In the genomic region with DNA sequence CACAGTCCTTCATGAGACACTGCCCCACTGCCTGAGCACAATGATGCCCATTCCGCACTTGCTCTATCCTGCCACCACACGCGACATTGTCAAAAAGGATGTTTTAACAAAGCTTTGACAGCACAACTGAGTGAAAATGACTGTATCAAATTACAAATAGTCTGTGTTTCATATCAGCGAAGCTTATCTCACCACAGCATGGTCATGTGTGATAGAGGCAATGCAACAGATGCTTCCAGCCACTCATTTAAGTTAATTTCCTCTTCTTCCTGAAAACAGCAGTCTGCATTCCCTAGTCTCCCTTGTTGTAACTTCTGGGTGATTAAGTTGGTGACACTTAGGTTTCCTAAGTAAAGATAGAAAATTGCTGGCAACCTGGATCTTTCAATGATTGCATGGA, we compare ENCODE assay signal across 24 mouse cellular contexts. TPM values are rescaled to one million over a fixed set of nuclear protein-coding genes. Genes with fewer than 3 reads are reported as not detected.
A peak's percentile ranks its signal among the peaks of the same experiment; 100 is the strongest.
DNase-seq lines count a peak whose midpoint lies in the region; ATAC-seq and TF ChIP-seq lines count a peak whose summit lies in the region.
"Had no signal": no experiment of that assay in that cellular context is flagged by ENCODE, and none has a peak within 500 bp of the region (broad histone marks: within the 10 kb centered on the region; RNA-seq: fewer than 3 reads in every experiment).

No protein-coding gene starts in this region.

- no peaks in the 10 kb centered on the region for H3K36me3 ChIP-seq in midbrain, embryonic 11.5 days (ENCODE audit: control insufficient read depth, insufficient read depth, low read length)
- H3K36me3 ChIP-seq in midbrain, postnatal 0 days (ENCODE audit: insufficient read depth, low read length) = no peaks in the 10 kb centered on the region
- H3K36me3 ChIP-seq in MEL (ENCODE audit: control insufficient read depth in 1 of 2, insufficient read depth in 2 of 2, low read length in 2 of 2) = peaks cover 7 to 30% of the 10 kb centered on the region in 2 experiments

- ATAC-seq in midbrain, embryonic 11.5 days (ENCODE audit: low FRiP score) = no peak
- no peak for ATAC-seq in midbrain, postnatal 0 days (ENCODE audit: low FRiP score)
- ATAC-seq in megakaryocyte-erythroid progenitor cell, adult 5-6 weeks (replicated peaks; ENCODE audit: low FRiP score, low TSS enrichment, poor library complexity, severe bottlenecking) = 0 out of 2 replicates have a peak, but pooled peaks have one; percentile 35
- ATAC-seq: activated CD4-positive, CD25-positive, alpha-beta regulatory T cell, adult 4 months; forebrain, embryonic 14.5 days; forebrain, embryonic 16.5 days; Patski had no signal

- no peak overlapping the region for H3K27ac ChIP-seq in midbrain, embryonic 11.5 days (ENCODE audit: low read depth, low read length)
- H3K27ac ChIP-seq in midbrain, postnatal 0 days (ENCODE audit: low read depth, low read length) = no peak overlapping the region
- no peak overlapping the region for H3K27ac ChIP-seq in MEL (ENCODE audit: control insufficient read depth, low read depth, low read length)
- H3K27ac ChIP-seq: embryonic facial prominence, embryonic 13.5 days; embryonic facial prominence, embryonic 15.5 days; forebrain, embryonic 10.5 days; forebrain, embryonic 12.5 days had no signal

- H3K79me2 ChIP-seq in MEL (ENCODE audit: control insufficient read depth, insufficient read depth, low read length, poor library complexity) = no peaks in the 10 kb centered on the region

- peaks cover 10% of the 10 kb centered on the region; the same call in 1 of the 2 replicates for H3K4me1 ChIP-seq in midbrain, embryonic 11.5 days (ENCODE audit: control insufficient read depth, insufficient read depth, low read length)
- H3K4me1 ChIP-seq in midbrain, postnatal 0 days (ENCODE audit: insufficient read depth, low read length) = no peaks in the 10 kb centered on the region
- H3K4me1 ChIP-seq in MEL (ENCODE audit: control insufficient read depth in 1 of 2, insufficient read depth in 2 of 2, low read length in 2 of 2) = peaks cover 11 to 18% of the 10 kb centered on the region in 2 experiments
- H3K4me1 ChIP-seq: embryonic facial prominence, embryonic 15.5 days had no signal

- peak; percentile 17 for DNase-seq in midbrain, embryonic 11.5 days (ENCODE audit: low spot score, missing footprints)
- DNase-seq in midbrain, postnatal 0 days (ENCODE audit: low spot score) = no peak
- DNase-seq in MEL (ENCODE audit: low read depth, low spot score) = peak; percentile 74
- DNase-seq in gastrocnemius, postnatal 14 days = no peak
- no peak for DNase-seq in heart, adult 8-10 months (ENCODE audit: low spot score)
- DNase-seq: adrenal gland, adult 8-10 months; adrenal gland, postnatal 25 days; cerebellum, adult 11 months; cerebellum, adult 18-20 months; cerebellum, adult 8-10 months; cerebellum, adult 9-11 months; cerebellum, postnatal 14 days; cerebellum, postnatal 36 days; embryo, embryonic 11 days had no signal

- no peak overlapping the region for H3K4me2 ChIP-seq in midbrain, embryonic 11.5 days
- H3K4me2 ChIP-seq in midbrain, postnatal 0 days (ENCODE audit: low read depth, low read length, poor library complexity, severe bottlenecking) = no peak overlapping the region
- H3K4me2 ChIP-seq: embryonic facial prominence, embryonic 13.5 days; embryonic facial prominence, embryonic 15.5 days; forebrain, embryonic 12.5 days had no signal

- H3K4me3 ChIP-seq in midbrain, embryonic 11.5 days (ENCODE audit: low read depth, low read length) = no peak overlapping the region
- no peak overlapping the region for H3K4me3 ChIP-seq in midbrain, postnatal 0 days (ENCODE audit: low read depth, low read length)
- no peak overlapping the region for H3K4me3 ChIP-seq in MEL (ENCODE audit: control insufficient read depth in 1 of 2, insufficient read depth in 1 of 2, low read depth in 2 of 2, low read length in 2 of 2)
- H3K4me3 ChIP-seq: embryonic facial prominence, embryonic 13.5 days; embryonic facial prominence, embryonic 15.5 days; erythroblast, embryonic 14.5 days; forebrain, embryonic 10.5 days; forebrain, embryonic 12.5 days had no signal

- no peak for TF ChIP-seq CTCF in midbrain, postnatal 0 days (IDR thresholded peaks at IDR 0.05)
- no peak for TF ChIP-seq CTCF in MEL (IDR thresholded peaks at IDR 0.05 in 2 of 3, conservative IDR thresholded peaks at IDR 0.05 in 1 of 3; ENCODE audit: control insufficient read depth in 1 of 3, insufficient read depth in 1 of 3, low read depth in 2 of 3, low read length in 3 of 3, poor library complexity in 1 of 3, severe bottlenecking in 1 of 3)

- TF ChIP-seq POLR2A in MEL (IDR thresholded peaks at IDR 0.05; ENCODE audit: control insufficient read depth in 1 of 2, insufficient read depth in 1 of 2, low read depth in 1 of 2, low read length in 2 of 2, poor library complexity in 1 of 2) = no peak

- no peak for TF ChIP-seq RAD21 in MEL (IDR thresholded peaks at IDR 0.05; ENCODE audit: low read depth, low read length)

- intact Hi-C loops in gastrocnemius, postnatal 14 days (cut with DNase I; ENCODE audit: low total_unique reads) = no loop called here

- peak; percentile 88 to 93 for TF ChIP-seq EP300 in MEL (IDR thresholded peaks at IDR 0.05; ENCODE audit: low read depth in 1 of 2, low read length in 2 of 2)

- no peaks in the 10 kb centered on the region for H3K27me3 ChIP-seq in midbrain, embryonic 11.5 days (ENCODE audit: control insufficient read depth, insufficient read depth, low read length)
- no peaks in the 10 kb centered on the region for H3K27me3 ChIP-seq in midbrain, postnatal 0 days (ENCODE audit: insufficient read depth, low read length)
- H3K27me3 ChIP-seq in MEL (ENCODE audit: control insufficient read depth in 1 of 2, insufficient read depth in 2 of 2, low read length in 2 of 2) = no peaks in the 10 kb centered on the region
- H3K27me3 ChIP-seq: embryonic facial prominence, embryonic 13.5 days; embryonic facial prominence, embryonic 15.5 days; forebrain, embryonic 12.5 days; Patski had no signal

- WGBS in midbrain, embryonic 11.5 days = 93% methylated on average over 4 of the region's 4 CpGs
- 92% methylated on average over 4 of the region's 4 CpGs for WGBS in midbrain, postnatal 0 days

- H3K9ac ChIP-seq in midbrain, embryonic 11.5 days (ENCODE audit: low read length) = no peak overlapping the region
- H3K9ac ChIP-seq in midbrain, postnatal 0 days (replicated peaks; ENCODE audit: low read length, poor library complexity, severe bottlenecking) = no peak overlapping the region
- H3K9ac ChIP-seq in MEL (ENCODE audit: control insufficient read depth, low read depth, low read length, poor library complexity, severe bottlenecking) = no peak overlapping the region
- H3K9ac ChIP-seq: embryonic facial prominence, embryonic 13.5 days; embryonic facial prominence, embryonic 15.5 days; forebrain, embryonic 12.5 days had no signal

- no peaks in the 10 kb centered on the region for H3K9me3 ChIP-seq in midbrain, embryonic 11.5 days (ENCODE audit: control insufficient read depth, low read length)
- H3K9me3 ChIP-seq in midbrain, postnatal 0 days (ENCODE audit: low read length) = no peaks in the 10 kb centered on the region
- no peaks in the 10 kb centered on the region for H3K9me3 ChIP-seq in MEL (replicated peaks; ENCODE audit: insufficient read depth, low read length)
- H3K9me3 ChIP-seq: embryonic facial prominence, embryonic 13.5 days; embryonic facial prominence, embryonic 15.5 days; forebrain, embryonic 10.5 days; forebrain, embryonic 12.5 days had no signal

TF ChIP-seq in MEL, 35 proteins besides CTCF, POLR2A, EP300 and RAD21 (continues in another document):
- no peak for TF ChIP-seq ELF1 (IDR thresholded peaks at IDR 0.05; ENCODE audit: low read depth, low read length)
- TF ChIP-seq BHLHE40 (IDR thresholded peaks at IDR 0.05; ENCODE audit: borderline replicate concordance, low read depth, low read length) = peak; percentile 70; the same call in 1 of the 2 replicates
- TF ChIP-seq UBTF (IDR thresholded peaks at IDR 0.05; ENCODE audit: borderline replicate concordance, insufficient read depth, low read depth, low read length) = no peak
- peak; percentile 84 for TF ChIP-seq ETS1 (IDR thresholded peaks at IDR 0.05; ENCODE audit: low read depth, low read length)
- 0 out of 2 replicates have a peak, but pooled peaks have one; percentile 35 for TF ChIP-seq MYC (IDR thresholded peaks at IDR 0.05; ENCODE audit: low read depth, low read length)
- TF ChIP-seq JUND (IDR thresholded peaks at IDR 0.05; ENCODE audit: low read depth, low read length) = 0 out of 2 replicates have a peak, but pooled peaks have one; percentile 36
- peak; percentile 69 for TF ChIP-seq USF1 (IDR thresholded peaks at IDR 0.05; ENCODE audit: low read depth, low read length)
- peak; percentile 38; the same call in 1 of the 2 replicates for TF ChIP-seq ZNF384 (IDR thresholded peaks at IDR 0.05; ENCODE audit: low read depth, low read length)
- 0 out of 2 replicates have a peak, but pooled peaks have one; percentile 17 for TF ChIP-seq SMC3 (IDR thresholded peaks at IDR 0.05; ENCODE audit: low read depth, low read length)
- TF ChIP-seq ZKSCAN1 (IDR thresholded peaks at IDR 0.05; ENCODE audit: low read depth, low read length) = no peak
- peak; percentile 91 for TF ChIP-seq RCOR1 (IDR thresholded peaks at IDR 0.05; ENCODE audit: low read depth, low read length)
- TF ChIP-seq GATA1 (IDR thresholded peaks at IDR 0.05; ENCODE audit: low read depth, low read length) = peak; percentile 98
- TF ChIP-seq ZC3H11A (IDR thresholded peaks at IDR 0.05; ENCODE audit: low read depth, low read length) = no peak
- no peak; the same call in 1 of the 2 replicates for TF ChIP-seq POLR2AphosphoS2 (IDR thresholded peaks at IDR 0.05; ENCODE audit: low read length)
- TF ChIP-seq USF2 (IDR thresholded peaks at IDR 0.05; ENCODE audit: borderline replicate concordance in 1 of 2, insufficient read depth in 1 of 2, low read depth in 1 of 2, low read length in 2 of 2) = no peak
- no peak for TF ChIP-seq ZMIZ1 (IDR thresholded peaks at IDR 0.05; ENCODE audit: low read depth, low read length)
- TF ChIP-seq NRF1 (IDR thresholded peaks at IDR 0.05; ENCODE audit: insufficient read depth, low read depth, low read length, poor library complexity, severe bottlenecking) = no peak

RNA-seq across cellular contexts. Expression of a gene that starts 33.7 kb away (rescaled TPM):
- 93.7 and 113 TPM in 2 replicates for polyA plus RNA-seq in midbrain, embryonic 11.5 days (2014; fragmentation: Nextera tagmentation; extraction: Ambion mirVana)
- 28.3 and 38.3 TPM in 2 replicates for total RNA-seq in midbrain, postnatal 0 days (2014; rRNA removed)
- 82.5 and 93.1 TPM in 2 replicates for polyA plus RNA-seq in midbrain, postnatal 0 days (2015; fragmentation: Nextera tagmentation; extraction: Ambion mirVana)
- 46.1 and 51.2 TPM in 2 replicates for total RNA-seq in MEL (2012; rRNA removed)
- 10 to 100 TPM in 1 of 2 experiments, not detected in 1; 54.0 TPM for polyA plus RNA-seq in MEL (2012; ENCODE audit: insufficient read depth in 1 of 2, insufficient read length in 2 of 2, low read depth in 1 of 2, low replicate concordance in 2 of 2, missing spikeins in 1 of 2)
- 13.1 and 26.7 TPM in 2 replicates for total RNA-seq in megakaryocyte-erythroid progenitor cell, adult 5-6 weeks (2014; fragmentation: Nextera tagmentation)
- 66.3 and 91.5 TPM in 2 replicates for total RNA-seq in megakaryocyte-erythroid progenitor cell, adult 5-6 weeks (2017)
- total RNA-seq in gastrocnemius, postnatal 14 days (2021) = 10 to 100 TPM; 24.7 to 26.9 TPM
- total RNA-seq in heart, adult 8-10 months (2022) = 10 to 100 TPM; 17.0 to 29.0 (median 21.7) TPM

Comparison
In these comparisons a context has a peak if more than half of its experiments do, and no peak if none do; other contexts are left out.
1. DNase-seq: peak in midbrain, embryonic 11.5 days (single experiment) and MEL (single experiment); none in midbrain, postnatal 0 days (single experiment), gastrocnemius, postnatal 14 days (single experiment) and heart, adult 8-10 months (single experiment).